Mouse (Mus musculus) kidney, postnatal 4 days (tissue): ENCODE measurements around the gene Dnm3.

Experiments used
- DNase-seq, 2 experiments: peaks; one replicate each; pipeline ENCODE4 v3.0.0; 2021; ENCODE audit warnings: mixed read lengths in 2 of 2

Dnm3 gene

GRCm38 (mm10) chr1:161983451-161983850 is 494.4 kb downstream of the Dnm3 start:
- no peak for DNase-seq

DNA sequence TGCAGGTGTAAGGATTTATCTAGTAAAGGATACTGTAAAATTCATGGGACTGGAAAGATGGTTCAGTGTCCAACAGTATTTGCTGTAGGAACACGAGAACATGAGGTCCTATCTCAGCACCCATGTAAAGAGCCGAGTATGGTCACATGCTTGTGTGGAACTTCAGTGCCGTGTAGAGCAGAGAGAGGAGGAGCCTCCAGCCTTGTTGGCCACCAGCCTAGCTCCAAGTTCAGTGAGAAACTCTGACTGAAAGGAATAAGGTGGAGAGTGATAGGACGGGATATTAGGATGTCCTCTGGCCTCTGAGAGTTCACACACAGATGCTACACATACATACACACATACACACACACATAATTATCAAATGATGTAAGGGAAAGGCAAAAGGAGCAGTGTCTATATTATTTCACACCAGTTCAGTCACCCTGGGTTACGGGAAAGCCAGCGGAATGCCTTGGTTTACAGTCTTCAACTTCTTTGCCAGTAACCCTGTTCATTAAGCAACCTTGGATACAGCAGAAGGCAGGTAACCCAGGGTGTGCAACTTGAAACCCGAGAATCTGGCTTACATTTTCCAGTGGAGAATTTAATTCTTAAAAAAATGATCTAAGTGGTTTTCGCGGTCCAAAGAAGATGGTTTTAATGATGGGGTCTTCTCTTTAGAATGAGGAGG is 497.1 kb downstream of the Dnm3 start:
- DNase-seq, result no peak

DNA sequence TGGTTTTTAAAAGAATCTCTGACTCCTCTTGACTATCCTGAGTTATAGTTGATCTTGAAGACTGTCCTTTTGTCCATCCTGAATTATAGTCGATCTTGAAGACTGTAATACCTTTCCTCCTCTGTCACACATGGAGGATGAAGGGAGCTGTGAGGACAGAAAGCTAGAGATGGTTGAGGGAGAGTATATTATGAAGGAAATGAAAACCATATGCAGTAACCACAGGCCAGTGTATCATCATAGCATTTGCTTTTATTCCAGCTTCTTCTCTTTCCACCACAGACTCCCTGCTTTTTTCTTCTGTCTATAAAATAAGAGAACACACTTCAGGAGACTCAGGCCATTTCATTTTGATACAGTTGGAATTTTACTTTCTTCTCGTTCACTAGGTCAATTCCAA is 497.8 kb downstream of the Dnm3 start:
- no peak for DNase-seq

DNA sequence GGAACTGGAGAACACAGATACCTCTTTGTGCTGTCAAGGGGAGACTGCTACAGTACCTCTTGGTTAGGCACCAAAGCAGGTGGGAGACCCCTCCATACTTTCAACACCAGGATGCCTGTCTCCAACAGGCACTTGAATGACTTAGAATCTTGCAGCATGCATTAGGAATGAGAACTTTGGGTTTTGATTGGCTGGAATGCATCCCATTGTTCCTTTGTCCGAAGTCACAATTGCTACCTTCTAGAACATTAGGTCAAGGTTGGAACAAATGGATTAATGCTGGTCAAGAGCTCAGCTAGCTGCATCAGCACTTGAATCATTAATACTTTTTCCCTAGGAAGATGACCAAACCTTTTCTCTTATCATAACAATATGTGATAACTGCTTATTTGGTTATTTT is 498.3 kb downstream of the Dnm3 start, which contains the start of gene 4930558K02Rik:
TSS of gene 4930558K02Rik (minus strand) at position 101 of the 400 bp plus-strand sequence.
- no peak for DNase-seq

GRCm38 (mm10) chr1:161978173-161978700 is 499.6 kb downstream of the Dnm3 start:
- DNase-seq, result no peak

DNA sequence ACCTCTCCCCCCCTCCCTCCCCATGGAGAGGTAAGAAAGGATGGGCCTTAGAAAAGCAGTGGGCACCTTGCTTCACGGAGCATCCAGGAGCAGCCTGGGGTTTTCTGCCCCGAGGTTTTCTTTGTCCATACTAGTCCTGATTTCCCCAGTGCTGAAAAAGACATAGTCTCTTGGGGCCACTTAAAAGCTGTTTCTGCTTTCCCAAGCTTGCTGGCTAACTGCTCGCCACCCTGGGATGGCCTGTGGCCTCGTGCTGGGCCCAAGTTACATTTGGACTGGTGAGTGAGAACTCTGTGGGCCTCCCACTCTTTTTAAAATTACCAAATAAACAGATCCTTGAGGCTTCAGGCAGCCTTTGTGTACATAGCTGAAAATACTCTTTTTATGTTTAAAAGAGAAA is 500.5 kb downstream of the Dnm3 start:
- peak in 1 of 2 experiments; percentile 18 for DNase-seq

DNA sequence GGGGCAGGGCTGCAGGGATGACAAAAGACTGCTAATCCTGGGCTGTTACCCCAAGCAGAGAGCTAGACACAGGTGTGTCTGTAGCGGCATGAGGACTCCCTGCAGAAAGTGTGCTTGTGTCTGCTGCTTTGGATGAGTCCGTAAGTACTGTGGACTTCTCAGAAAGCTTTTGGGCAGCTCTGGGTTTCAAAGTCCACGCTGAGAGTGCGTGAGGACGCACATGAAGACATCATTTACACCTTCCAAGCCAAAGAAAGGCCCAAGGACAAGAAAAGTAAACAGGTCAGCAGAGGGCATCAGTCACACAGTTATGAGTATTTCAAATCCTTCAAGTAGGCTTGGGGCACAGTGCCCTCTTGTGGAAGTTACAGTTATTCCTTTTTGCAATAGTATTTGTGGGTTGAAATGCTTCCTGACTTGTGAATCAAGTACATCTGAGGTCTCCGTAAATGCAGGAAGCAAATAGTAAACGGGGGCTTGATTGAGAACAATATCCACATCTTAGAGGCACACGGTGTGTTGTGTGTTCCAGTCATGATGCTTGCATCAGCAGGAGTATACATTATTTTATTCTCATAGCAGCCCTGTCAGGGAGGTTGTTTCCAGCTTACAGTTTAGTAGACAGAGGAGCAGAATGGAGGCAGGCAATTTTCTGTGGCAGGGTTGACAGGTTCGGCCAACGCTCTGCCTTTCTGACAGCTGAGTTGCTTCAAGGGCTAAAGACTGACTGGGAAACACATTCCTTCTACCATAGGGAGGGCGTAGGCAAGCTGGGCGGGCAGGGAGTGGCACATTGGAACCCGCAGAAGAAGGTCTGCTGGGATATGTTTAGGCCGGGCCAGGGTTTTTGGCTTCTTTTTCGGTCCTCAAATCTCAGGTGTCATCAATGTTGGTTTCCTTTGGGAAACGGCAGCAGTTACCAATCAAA is 501.3 kb downstream of the Dnm3 start:
- peak; percentile 80 to 85 for DNase-seq

- DNase-seq, result no peak
Measured at GRCm38 (mm10) chr1:161972233-161972632, 505.6 kb downstream of the Dnm3 start.

DNA sequence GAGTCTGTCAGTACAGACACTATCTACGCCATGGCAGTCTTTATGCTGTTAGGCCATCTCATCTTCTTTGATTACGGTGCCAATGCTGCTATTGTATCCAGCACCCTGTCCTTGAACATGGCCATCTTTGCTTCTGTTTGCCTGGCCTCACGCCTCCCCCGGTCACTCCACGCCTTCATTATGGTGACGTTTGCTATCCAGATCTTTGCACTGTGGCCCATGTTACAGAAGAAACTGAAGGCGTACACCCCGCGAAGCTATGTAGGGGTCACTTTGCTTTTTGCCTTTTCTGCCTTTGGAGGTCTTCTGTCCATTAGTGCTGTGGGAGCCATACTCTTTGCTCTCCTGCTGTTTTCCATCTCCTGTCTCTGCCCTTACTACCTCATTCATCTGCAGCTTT is 507.0 kb downstream of the Dnm3 start:
- DNase-seq, result no peak

DNA sequence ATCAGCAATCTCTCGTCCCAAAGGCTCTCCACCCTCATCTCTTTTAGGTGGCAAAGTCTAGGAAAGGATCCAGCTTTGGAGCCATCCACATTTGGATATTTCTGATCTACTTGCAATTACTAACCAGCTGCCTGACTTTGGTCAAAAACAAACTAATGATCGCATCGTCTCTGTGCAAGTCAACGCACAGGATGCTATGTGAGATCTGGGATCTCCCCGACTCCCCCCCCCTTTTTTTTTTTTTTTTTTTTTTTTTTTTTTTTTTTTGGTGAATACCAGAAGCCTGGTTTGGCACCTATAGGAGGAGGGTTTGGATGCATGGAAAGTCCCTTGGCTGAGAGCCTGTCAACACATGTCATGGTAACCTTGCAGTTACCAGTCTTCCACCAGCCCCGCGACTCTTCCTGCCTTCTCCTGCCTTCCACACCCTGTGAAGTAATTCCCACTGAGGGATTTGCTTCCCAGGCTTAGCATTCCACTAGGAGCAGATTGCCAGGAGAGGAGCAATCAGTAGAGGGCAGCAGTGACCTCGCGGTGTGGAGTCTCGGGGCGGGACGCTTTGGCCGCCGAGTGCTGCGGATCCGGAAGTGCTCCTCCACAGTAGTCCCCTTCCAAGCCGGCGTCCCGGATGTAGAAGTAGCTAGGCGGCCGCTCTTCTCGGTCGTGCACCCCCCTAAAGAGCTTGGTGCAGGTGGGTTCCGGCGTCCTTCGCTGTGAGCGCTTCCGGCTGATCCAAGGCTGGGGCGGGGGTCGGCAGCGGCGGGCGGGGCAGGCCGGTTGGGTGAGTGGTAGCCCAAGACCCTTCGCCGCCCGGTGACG is 509.0 kb downstream of the Dnm3 start, which contains the start of gene Pigc:
TSS of gene Pigc (plus strand) at position 598 of the 819 bp plus-strand sequence.
- DNase-seq, result peak; percentile 94 to 97

GRCm38 (mm10) chr1:161967936-161968335 is 509.9 kb downstream of the Dnm3 start:
- DNase-seq, result no peak

GRCm38 (mm10) chr1:161962465-161963377 is 515.1 kb downstream of the Dnm3 start:
- peak; percentile 32 to 60 for DNase-seq

- DNase-seq, result no peak
Measured at GRCm38 (mm10) chr1:161957964-161958950, 519.6 kb downstream of the Dnm3 start.

DNA sequence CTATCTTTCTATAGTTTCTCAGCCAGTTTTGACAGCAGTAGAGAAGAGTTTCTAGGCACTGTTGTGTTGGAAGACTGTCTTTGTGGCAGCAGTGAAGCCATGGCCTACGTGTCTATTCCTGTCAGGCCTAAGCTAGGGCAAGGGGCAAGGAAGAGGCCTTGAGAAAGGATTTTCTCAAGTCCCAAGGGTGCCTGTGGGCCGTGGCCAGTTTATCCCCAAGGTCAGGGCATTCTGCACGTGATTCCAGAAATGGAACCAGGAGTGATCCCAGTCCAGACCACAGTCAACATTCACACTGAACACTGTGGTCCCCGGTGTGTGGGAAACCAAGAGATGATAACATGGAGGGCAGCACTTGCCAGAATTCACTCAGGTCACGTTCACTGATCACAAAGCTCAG is 522.0 kb downstream of the Dnm3 start:
- DNase-seq, result no peak

DNA sequence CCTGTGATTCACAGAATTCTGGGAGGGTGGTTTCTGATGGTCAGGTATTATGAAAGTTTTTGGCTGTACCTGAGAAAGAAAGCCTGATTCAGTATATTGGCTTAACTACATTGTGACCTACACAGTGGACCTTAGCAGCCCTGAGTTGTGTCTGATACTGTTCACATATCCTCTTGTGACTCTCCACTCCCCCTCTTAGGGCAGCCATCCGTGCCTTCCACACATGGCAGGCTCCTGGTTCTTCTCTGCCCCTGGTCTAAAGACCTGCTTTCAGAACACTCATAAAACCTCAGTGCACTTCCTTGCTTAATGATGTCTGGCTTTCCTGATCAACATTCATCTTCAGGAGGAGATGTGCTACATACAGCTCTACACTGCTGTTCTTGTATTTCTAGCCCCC is 525.2 kb downstream of the Dnm3 start:
- DNase-seq, result no peak

DNA sequence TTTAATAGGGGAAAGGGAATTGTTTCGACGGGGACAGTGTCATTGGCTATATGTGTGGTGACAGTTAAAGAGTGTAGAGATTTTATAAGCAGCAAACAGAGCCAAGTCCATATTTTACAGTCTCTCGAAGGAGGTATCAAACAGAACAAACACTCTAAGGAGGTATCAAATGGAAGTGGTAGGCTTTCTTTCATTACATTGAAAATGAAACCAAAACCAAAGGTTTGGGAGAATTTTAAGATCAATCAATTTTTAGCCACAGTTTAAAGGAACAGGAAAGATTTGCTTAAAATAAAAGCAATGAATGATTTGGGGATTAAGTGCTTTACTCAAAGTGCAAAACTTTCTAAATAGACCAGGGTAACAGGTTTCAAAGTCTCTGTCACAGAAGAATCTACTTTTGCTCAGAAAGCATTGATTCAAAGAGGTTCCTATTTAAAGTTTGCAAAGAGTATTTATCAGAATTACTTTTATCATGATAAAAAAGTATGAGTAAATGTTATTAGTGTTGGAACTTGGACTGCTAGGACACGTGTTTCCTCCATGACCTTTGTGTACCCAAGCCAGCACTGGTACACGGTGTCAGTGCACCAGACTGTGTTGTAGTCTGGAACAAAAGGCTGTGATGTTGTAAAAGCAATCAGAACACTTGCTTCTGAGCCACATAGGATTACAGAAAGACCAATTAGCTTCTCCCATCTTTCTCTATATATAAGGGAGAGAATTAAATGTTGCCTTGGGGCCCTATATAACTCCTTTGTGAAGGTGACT is 526.6 kb downstream of the Dnm3 start:
- DNase-seq, result no peak

DNA sequence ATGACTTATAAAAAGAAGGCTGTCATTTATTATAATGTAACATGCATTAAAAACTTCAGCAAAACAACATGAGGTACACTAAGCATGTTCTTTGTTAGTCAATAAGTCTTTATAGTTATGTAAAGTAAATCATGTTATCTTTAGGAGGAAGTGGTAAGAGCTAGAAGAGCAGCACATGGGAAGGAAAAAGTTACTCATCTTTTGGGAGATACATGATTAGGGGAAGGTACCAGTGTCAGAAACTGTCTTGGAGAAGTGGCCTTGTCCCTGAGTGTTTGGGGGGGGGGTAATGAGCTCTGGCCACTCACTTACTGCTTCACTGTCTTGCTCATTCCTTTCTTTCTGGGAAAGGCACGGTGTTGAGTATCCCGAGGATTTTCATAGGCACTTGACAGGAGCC is 535.8 kb downstream of the Dnm3 start:
- no peak for DNase-seq
